ENCODE assay signal across 14 mouse cellular contexts in genomic region chr2:73056090-73056956, GRCm38 (mm10).
DNase-seq lines count a peak whose midpoint lies in the region; ATAC-seq and TF ChIP-seq lines count a peak whose summit lies in the region.
"Had no signal": no experiment of that assay in that cellular context is flagged by ENCODE, and none has a peak within 500 bp of the region (broad histone marks: within the 10 kb centered on the region; RNA-seq: fewer than 3 reads in every experiment).

No protein-coding gene starts in this region.

- H3K4me3 ChIP-seq in thymus, adult 2 months (ENCODE audit: control insufficient read depth, insufficient read depth, low read length) = no peak overlapping the region
- H3K4me3 ChIP-seq in intestine, postnatal 0 days (ENCODE audit: low read depth, low read length) = no peak overlapping the region
- H3K4me3 ChIP-seq in macrophage (ENCODE audit: inconsistent target) = peak overlapping the region; percentile 3; the same call in 1 of the 2 replicates
- H3K4me3 ChIP-seq in cerebellum, adult 2 months (replicated peaks; ENCODE audit: insufficient read depth, low read depth, low read length) = no peak overlapping the region
- H3K4me3 ChIP-seq in midbrain, embryonic 10.5 days = no peak overlapping the region
- H3K4me3 ChIP-seq in embryonic facial prominence, embryonic 10.5 days = no peak overlapping the region
- H3K4me3 ChIP-seq: limb, embryonic 10.5 days had no signal

- DNase-seq in thymus, postnatal 25 days = peak; percentile 14
- no peak for DNase-seq in thymus, adult 2 months
- DNase-seq in cerebellum, postnatal 14 days = no peak
- DNase-seq in cerebellum, adult 2 months = no peak
- DNase-seq in midbrain, embryonic 10.5 days (ENCODE audit: low spot score) = no peak
- DNase-seq in embryonic facial prominence, embryonic 10.5 days (ENCODE audit: low spot score) = no peak
- DNase-seq: adrenal gland, adult 2 months; cerebellum, postnatal 36 days; heart, postnatal 14 days; kidney, postnatal 10 days; retina, postnatal 1 day had no signal

- peak overlapping the region; percentile 48 for H3K4me2 ChIP-seq in intestine, postnatal 0 days (replicated peaks; ENCODE audit: low read depth)

- ATAC-seq in intestine, postnatal 0 days = peak; percentile 85

- no peak for TF ChIP-seq POLR2A in thymus, adult 2 months (IDR thresholded peaks at IDR 0.05; ENCODE audit: control insufficient read depth, extremely low read depth, insufficient read depth, low read length, poor library complexity)
- TF ChIP-seq POLR2A in cerebellum, adult 2 months (IDR thresholded peaks at IDR 0.05; ENCODE audit: borderline replicate concordance, insufficient read depth, low read length) = no peak

- H3K9ac ChIP-seq in intestine, postnatal 0 days (ENCODE audit: low read depth, low read length) = no peak overlapping the region

- WGBS in thymus, adult 2 months = 38% methylated on average over 17 of the region's 17 CpGs
- WGBS in intestine, postnatal 0 days = 44% methylated on average over 17 of the region's 17 CpGs
- WGBS in macrophage (ENCODE audit: missing documents) = 19% methylated on average over 17 of the region's 17 CpGs
- 87% methylated on average over 17 of the region's 17 CpGs for WGBS in cerebellum, adult 2 months
- WGBS in midbrain, embryonic 10.5 days = 88% methylated on average over 17 of the region's 17 CpGs
- WGBS in embryonic facial prominence, embryonic 10.5 days = 86% methylated on average over 17 of the region's 17 CpGs

- H3K9me3 ChIP-seq in intestine, postnatal 0 days (ENCODE audit: control insufficient read depth) = no peaks in the 10 kb centered on the region
- no peaks in the 10 kb centered on the region; the same call in 1 of the 2 replicates for H3K9me3 ChIP-seq in midbrain, embryonic 10.5 days (replicated peaks)
- 0 out of 2 replicates have a peak, but pooled peaks cover 4% of the 10 kb centered on the region for H3K9me3 ChIP-seq in embryonic facial prominence, embryonic 10.5 days
- H3K9me3 ChIP-seq: limb, embryonic 10.5 days had no signal

- peaks cover 17% of the 10 kb centered on the region for H3K4me1 ChIP-seq in thymus, adult 2 months (replicated peaks; ENCODE audit: control insufficient read depth, insufficient read depth, low read length)
- H3K4me1 ChIP-seq in intestine, postnatal 0 days (replicated peaks; ENCODE audit: control insufficient read depth, insufficient read depth, low read length) = no peaks in the 10 kb centered on the region
- no peaks in the 10 kb centered on the region for H3K4me1 ChIP-seq in cerebellum, adult 2 months (ENCODE audit: control insufficient read depth, insufficient read depth, low read length)
- H3K4me1 ChIP-seq in midbrain, embryonic 10.5 days = 0 out of 2 replicates have a peak, but pooled peaks cover 2% of the 10 kb centered on the region
- H3K4me1 ChIP-seq in embryonic facial prominence, embryonic 10.5 days = 0 out of 2 replicates have a peak, but pooled peaks cover 4% of the 10 kb centered on the region

- H3K79me2 ChIP-seq in macrophage (ENCODE audit: inconsistent target) = no peaks in the 10 kb centered on the region

- no peak for TF ChIP-seq CTCF in thymus, adult 2 months (IDR thresholded peaks at IDR 0.05; ENCODE audit: borderline replicate concordance, control insufficient read depth, extremely low read depth, insufficient read depth, low read length, poor library complexity)
- TF ChIP-seq CTCF in intestine, postnatal 0 days (IDR thresholded peaks at IDR 0.05; ENCODE audit: low read depth) = no peak
- no peak for TF ChIP-seq CTCF in cerebellum, adult 2 months (IDR thresholded peaks at IDR 0.05; ENCODE audit: borderline replicate concordance, insufficient read depth, low read depth, low read length)

- no peak overlapping the region; the same call in 1 of the 2 replicates for H3K27ac ChIP-seq in thymus, adult 2 months (ENCODE audit: control insufficient read depth, insufficient read depth, low read length)
- H3K27ac ChIP-seq in intestine, postnatal 0 days (ENCODE audit: low read depth, low read length) = peak overlapping the region; percentile 69
- H3K27ac ChIP-seq in macrophage = peak overlapping the region; percentile 92
- H3K27ac ChIP-seq in cerebellum, adult 2 months (ENCODE audit: insufficient read depth, low read length) = no peak overlapping the region
- no peak overlapping the region for H3K27ac ChIP-seq in midbrain, embryonic 10.5 days (replicated peaks)
- H3K27ac ChIP-seq in embryonic facial prominence, embryonic 10.5 days (replicated peaks) = no peak overlapping the region
- H3K27ac ChIP-seq: limb, embryonic 10.5 days had no signal

- H3K36me3 ChIP-seq in thymus, adult 2 months (ENCODE audit: control insufficient read depth, insufficient read depth, low read length) = no peaks in the 10 kb centered on the region
- no peaks in the 10 kb centered on the region for H3K36me3 ChIP-seq in intestine, postnatal 0 days (ENCODE audit: control insufficient read depth, insufficient read depth)
- H3K36me3 ChIP-seq in macrophage (ENCODE audit: inconsistent target) = no peaks in the 10 kb centered on the region
- H3K36me3 ChIP-seq in midbrain, embryonic 10.5 days = no peaks in the 10 kb centered on the region
- no peaks in the 10 kb centered on the region for H3K36me3 ChIP-seq in embryonic facial prominence, embryonic 10.5 days (replicated peaks)
- H3K36me3 ChIP-seq: limb, embryonic 10.5 days had no signal

- H3K27me3 ChIP-seq in thymus, adult 2 months (ENCODE audit: control insufficient read depth, insufficient read depth, low read length) = no peaks in the 10 kb centered on the region
- no peaks in the 10 kb centered on the region for H3K27me3 ChIP-seq in intestine, postnatal 0 days (replicated peaks; ENCODE audit: control insufficient read depth, insufficient read depth, low read length)
- no peaks in the 10 kb centered on the region for H3K27me3 ChIP-seq in cerebellum, adult 2 months (ENCODE audit: control insufficient read depth, insufficient read depth, low read length)
- H3K27me3 ChIP-seq in midbrain, embryonic 10.5 days (ENCODE audit: low read depth, poor library complexity, severe bottlenecking) = 0 out of 2 replicates have a peak, but pooled peaks cover 5% of the 10 kb centered on the region
- H3K27me3 ChIP-seq in embryonic facial prominence, embryonic 10.5 days (replicated peaks; ENCODE audit: low read depth, poor library complexity, severe bottlenecking) = no peaks in the 10 kb centered on the region

Comparison
In these comparisons a context has a peak if more than half of its experiments do, and no peak if none do; other contexts are left out.
1. H3K27ac ChIP-seq: peak in intestine, postnatal 0 days (single experiment) and macrophage (single experiment); none in thymus, adult 2 months (single experiment), cerebellum, adult 2 months (single experiment), midbrain, embryonic 10.5 days (single experiment) and embryonic facial prominence, embryonic 10.5 days (single experiment).